Mouse (Mus musculus) adrenal gland (tissue): Measurements from ENCODE around the gene Ppp4r2.

ENCODE experiments used
- intact Hi-C: fragments of 180-260 bp; cut with DNase I; formaldehyde crosslinking; loops from one replicate; pipeline ENCODE4 v1.15.1; 2025

Ppp4r2 gene

DNA sequence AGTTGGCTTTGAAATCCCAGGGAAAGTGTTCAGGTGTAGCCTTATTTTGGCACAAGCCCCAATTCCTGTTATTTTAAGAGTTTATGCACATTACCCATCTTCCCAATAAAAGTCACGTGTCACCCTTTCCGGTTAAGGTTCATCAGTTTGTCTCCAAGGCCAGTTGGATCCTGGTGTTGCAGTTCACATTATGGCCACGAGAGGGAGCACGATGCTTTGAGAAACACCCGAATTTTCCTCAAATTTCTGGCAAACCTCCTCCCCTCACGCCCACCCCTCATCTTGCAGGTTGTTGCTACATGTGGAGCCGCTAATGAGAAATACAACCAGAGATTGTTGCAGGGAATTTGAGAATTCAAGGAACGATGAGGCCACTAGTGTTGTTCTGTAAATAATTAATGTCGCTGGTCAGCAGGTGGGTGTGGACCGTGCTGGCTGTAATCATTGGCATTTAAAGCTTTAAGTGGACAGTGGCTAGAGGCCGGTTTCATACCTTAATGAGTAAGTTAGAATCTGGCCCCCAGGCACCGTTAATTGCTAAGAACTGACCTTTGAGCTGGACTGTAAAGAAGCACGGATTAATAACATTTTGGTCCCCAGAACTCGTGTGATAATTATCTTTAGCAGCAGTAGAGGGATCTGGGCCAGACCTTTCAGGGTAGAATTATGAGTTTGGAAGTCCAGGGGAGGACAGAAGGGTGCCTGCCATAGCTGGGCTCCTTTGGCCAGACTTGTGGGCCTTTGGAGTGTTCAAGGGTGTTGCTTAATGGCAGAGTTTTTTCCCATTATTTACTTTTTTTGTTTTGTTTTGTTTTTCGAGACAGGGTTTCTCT is 49.2 kb downstream of the Ppp4r2 start:
- intact Hi-C loops, result loop anchor here (2.0 to 10.0 kb wide), 4 partner anchors 314 to 730 kb away; no protein-coding TSS in a partner anchor

DNA sequence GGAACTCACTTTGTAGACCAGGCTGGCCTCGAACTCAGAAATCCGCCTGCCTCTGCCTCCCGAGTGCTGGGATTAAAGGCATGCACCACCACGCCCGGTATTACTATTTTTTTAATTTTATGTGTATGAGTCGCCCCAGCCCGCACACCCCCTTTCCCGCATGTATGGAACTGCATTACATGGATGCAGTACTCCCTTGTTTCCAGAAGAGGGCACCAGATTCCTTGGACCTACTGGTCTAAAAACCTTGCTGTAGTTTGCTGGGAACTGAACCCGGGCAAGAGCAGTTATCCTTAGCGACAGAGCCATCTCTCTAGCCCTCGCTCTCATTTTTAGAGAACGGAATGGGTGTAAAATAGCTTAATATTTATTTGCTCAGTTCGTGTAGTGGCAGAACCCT is 49.8 kb downstream of the Ppp4r2 start:
- intact Hi-C loops, result loop anchor here (2.0 to 10.0 kb wide), 4 partner anchors 314 to 729 kb away; no protein-coding TSS in a partner anchor

DNA sequence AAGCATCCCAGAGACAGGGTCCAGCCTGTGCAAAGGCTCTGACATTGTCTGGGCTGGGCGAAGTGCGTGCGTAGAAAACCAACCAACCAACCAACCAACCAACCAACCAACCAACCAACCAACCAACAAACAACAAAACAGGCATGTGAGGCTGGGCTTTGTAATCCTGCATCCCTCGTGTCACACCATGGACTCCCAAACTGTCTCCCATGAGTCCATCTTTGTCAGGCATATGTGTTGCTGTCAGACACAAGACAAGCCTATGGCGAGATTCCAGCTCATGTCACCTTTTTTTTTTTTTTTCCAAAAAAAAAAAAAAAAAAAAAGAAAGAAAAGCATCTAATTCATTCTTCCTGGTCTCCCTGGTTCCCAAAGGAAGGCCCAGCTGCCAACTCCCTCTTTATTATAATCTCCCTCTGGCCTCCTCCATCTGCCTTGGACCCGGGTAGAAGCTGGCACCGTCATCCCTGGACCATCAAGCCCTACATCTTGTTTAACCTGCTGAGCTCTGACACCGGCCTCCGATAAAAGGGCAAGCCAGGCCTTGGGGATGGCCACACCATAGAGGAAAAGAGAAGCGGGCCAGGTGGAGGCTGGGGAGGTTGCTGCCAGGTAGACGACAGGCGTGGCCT is 51.3 kb downstream of the Ppp4r2 start:
- intact Hi-C loops, result loop anchor here (5.0 to 10.0 kb wide), 2 partner anchors 650 to 728 kb away; no protein-coding TSS in a partner anchor

DNA sequence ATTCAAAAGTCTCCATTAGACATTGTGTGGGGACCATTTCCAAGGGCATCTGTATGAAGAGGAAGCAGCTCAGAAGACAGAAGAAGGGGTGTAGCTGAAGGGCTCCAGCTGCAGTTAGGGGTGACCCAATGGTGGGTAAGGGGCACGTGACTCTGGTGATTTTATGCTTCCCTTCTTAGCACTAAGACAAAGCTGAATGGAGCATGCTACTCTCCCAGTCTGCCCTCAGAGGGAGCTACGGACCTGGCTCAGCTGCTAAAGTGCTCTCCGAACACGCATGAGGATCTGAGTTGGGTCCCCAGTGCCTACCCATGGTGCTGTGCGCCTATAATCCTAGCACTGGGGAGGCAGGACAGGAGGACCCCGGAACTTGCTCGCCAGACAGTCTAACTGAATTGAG is 52.0 kb downstream of the Ppp4r2 start:
- intact Hi-C loops, result loop anchor here (10.0 kb wide), 1 partner anchor 649 kb away; no protein-coding TSS in a partner anchor

DNA sequence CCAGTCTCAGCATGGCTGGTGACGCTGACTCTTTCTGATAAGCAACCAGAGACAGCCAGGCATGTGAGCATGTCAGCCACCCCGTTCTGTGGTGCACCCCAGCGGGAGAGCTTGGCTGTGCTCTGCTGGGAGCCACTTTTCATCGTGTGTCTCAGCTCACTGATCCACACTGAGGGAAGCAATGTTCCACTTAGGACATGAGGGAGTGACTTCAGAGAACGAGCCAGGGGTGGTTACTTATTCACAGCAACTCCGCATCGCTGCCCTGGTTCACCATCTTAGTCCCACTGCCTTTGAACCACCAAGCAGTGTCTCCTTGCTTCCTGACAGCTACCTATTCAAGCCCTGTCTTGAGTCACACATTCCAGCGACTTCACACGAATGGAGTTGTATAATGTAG is 53.6 kb downstream of the Ppp4r2 start:
- intact Hi-C loops, result loop anchor here (10.0 kb wide), 1 partner anchor 648 kb away; no protein-coding TSS in a partner anchor

DNA sequence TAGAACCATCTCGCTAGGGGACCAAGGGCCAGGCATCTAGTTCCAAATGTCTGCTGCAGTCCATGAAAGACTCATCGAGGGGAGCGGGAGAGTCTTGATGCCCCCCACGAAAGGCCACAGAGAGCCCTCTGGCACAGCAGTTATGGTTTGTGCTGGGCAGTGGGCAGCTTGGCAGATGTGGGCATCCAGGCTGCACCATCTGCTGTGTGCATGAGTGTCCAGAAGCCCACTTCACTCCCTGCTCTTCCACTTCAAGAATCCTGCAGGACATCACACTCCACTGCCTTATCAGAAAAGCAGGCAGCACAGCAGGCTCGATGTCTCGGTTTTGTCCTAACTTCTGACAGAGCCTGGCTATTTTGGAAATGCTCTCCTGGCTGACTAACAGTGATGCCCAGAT is 55.9 kb downstream of the Ppp4r2 start:
- intact Hi-C loops, result loop anchor here (10.0 kb wide), 1 partner anchor 645 kb away; no protein-coding TSS in a partner anchor

DNA sequence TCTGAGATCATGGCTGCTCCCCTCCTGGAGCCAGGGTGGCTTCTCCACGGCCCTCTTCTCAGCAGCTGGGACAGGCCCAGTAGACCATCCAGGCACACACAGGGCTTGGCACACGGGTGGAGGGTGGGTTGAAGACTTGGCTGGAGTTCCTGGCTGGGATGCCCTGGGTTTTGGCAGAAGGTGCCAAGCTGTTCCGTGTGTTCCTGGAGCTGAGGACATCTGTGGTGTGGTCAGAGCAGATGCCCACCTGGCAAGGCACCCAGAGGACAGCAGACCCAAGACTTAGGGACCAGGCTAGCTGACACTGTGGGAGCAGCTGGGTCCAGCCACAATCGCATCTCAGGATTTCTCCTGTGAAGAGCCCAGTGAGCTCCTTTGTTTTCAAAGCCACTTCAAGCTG is 59.1 kb downstream of the Ppp4r2 start:
- intact Hi-C loops, result no loop called here

DNA sequence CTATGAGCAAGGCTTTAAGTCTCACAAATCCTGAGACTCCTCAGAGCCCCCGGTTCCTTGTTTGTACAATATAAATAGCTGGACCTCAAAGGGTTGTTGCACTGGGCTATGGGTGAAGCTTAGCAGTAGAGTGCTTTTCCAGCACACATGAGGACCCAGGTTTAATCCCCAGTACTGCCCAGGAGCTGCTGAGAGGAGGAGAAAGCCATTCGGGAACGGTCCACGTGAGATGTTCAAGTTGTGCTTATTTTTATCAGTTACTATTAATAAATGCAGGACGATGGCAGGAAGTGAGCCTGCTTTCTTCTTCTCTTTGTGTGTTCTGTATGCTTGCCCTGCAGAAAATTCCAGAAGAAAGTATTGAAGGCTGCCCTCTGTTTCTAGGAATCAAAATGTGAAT is 59.7 kb downstream of the Ppp4r2 start:
- intact Hi-C loops, result no loop called here

DNA sequence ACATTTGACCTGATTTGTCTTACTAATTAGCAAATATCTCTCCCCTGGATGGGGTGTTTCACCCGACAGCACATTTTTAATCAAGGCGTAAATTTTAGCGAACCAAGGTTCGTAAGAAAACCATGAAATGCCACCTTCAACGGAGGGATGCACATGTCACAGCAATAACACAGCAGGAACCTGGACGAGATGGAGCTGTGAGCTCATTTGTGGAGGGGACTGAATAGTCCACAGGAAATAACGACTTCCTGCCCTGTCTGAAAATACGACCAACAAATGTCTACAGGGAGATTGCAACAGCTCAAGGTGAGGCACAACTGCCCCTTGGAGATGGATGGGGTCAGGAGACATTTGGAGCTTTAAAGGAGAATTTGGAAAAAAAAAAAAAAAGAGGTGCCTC is 61.8 kb downstream of the Ppp4r2 start:
- intact Hi-C loops, result no loop called here

DNA sequence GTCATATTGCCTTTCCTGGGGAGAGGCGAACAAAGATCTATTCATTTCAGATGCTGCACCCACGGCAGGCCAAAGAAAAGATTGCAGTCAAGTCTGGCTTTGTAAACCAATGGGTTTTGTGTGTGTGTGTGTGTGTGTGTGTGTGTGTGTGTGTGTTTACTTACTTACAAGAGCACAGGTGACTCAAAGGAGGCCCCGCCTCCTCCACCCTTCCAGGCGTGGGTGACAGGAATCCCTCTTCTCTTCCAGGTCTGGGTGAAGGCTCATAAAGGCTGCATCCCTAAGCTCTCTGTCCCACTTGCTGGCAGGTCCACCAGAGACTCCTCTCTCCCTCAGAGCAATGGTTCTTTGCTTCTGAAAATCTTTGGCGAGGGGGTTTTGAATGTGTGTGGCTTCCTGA is 63.5 kb downstream of the Ppp4r2 start:
- intact Hi-C loops, result no loop called here

DNA sequence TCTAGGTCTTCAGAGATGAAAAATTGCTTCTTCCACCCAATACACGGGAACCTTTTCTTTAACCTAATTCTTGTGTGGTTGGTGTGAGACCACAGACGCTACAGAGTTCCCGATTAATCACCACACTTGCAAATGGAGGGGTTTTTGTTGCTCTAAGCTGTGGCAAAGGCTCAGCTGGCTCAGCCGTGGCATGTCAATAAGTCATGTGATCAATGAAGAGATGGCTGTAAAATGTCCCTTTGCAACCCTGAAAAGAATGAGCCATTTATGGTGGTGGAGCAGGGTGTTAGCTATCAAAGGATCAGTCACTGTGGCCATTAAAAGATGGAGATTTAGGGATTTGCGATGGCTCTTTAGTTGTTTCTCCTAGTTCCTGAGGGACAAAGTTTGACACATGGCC is 71.0 kb downstream of the Ppp4r2 start:
- intact Hi-C loops, result no loop called here

DNA sequence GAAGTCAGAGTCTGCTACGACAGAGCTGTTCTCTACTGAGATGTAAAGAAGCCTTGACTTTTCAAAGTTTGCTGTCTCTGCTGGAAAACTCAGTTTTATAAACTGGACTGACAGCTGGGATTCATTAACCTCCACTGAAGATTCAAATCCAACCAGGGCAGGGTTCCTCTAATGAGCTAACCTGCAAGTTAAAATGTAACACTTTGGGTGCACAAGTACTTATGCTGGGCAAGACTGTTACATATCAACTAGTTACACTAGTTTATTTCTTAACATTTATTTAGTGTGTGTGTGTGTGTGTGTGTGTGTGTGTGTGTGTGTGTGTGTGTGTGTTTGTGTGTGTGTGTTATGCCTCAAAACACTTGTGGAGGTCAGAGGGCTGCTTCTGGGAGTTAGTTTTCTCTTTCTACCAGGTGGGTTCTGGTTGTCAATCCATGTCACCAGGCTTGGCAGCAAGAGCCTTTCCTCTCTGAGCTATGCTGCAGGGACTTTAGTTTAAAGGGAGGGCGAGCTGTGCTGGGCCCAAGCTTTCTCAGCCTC is 76.8 kb downstream of the Ppp4r2 start:
- intact Hi-C loops, result no loop called here
